Mouse (Mus musculus): Measurements from ENCODE around the gene Cnr2.
A peak's percentile ranks its signal among the peaks of the same experiment; 100 is the strongest.

Cnr2 gene

DNA sequence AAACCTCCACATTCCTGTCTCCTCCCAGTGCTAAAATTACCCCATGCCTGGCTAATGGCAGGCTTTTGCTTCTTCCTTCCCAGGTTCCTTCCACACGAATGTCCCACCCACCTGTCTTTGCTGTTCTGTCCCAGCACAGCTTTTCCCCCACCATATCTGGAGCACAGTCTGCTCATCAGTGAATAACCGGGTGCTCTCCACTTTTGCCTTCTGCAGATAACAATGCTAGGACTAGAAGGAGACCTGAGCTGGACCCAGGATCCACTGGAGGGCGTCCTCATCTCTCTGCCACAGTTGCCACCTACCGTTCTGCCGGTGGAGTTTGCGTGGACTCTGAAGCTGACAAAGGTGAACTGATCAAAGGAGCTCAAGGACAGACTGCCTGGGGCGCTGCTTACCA, 43.7 kb downstream of the Cnr2 start:
- DNase-seq, result no peak

DNA sequence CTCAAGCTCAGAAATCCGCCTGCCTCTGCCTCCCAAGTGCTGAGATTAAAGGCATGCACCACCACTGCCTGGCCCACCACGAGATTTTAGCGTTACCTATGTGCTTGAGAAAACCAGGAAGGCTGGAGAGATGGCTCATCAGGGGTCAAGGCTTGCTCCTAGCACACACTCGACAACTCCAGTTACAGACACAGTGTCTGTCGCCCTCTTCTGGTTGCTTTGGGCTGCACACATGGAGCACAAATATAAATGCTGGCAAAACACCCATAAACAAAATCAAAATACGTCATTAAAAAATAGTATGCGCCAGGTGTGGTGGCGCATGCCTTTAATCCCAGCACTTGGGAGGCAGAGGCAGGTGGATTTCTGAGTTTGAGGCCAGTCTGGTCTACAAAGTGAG, 45.8 kb downstream of the Cnr2 start:
- DNase-seq, result peak in 1 of 2 experiments; percentile 36

DNA sequence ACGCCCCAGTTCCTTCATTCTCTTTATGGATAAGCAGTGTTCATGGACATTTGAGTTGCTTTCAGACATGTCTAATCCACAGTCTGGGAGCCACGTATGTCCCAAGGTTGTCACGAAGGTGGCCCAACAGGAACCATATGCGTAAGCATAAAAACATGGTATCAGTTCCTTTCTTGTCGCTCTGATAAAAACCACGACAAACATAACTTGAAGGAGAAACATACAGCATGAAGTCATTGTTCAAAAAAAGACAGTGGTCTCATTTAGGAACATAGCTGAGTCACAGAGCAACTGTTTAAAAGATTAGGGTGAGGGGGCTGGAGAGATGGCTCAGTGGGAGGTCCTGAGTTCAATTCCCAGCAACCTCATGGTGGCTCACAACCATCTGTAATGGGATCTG, 47.0 kb downstream of the Cnr2 start:
- no peak for DNase-seq

DNA sequence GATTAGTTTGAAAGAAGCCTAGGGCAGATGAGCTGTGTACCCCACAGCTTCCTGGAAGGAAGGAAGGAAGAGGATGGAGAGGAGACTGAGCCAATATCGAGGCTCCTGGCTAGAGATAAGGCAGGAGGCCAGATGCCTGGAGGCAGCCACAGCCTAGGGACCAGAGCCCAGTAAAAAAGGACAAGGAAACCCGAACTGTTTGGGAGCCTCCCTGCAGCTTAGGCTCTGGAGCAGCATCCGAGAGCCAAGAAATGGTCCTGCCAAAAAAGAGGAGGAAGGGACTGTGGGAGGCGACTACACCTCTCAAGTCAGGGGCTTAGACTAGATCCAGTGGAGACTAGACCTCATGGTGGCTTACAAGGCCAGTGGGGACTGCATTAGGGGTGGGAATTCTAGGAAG, 48.2 kb downstream of the Cnr2 start:
- DNase-seq, result peak; percentile 43 to 44

DNA sequence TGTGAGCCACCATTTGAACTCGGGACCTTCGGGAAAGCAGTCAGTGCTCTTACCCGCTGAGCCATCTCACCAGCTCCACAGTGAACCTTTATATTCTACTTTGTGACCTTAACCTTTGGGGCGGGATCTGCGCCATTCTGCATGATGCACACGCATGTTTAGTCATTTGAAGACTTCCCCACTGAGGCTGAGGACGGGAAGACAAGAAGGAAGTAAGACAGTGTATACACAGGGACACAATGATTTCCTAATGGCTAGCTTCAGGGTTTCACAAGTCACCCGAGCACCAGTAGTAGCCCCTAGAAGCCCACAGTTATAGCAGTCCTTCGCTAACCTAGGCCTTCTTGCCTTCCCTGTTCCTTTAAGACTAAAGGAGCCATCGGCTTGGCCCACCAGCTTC, 50.5 kb downstream of the Cnr2 start:
- DNase-seq, result no peak

DNA sequence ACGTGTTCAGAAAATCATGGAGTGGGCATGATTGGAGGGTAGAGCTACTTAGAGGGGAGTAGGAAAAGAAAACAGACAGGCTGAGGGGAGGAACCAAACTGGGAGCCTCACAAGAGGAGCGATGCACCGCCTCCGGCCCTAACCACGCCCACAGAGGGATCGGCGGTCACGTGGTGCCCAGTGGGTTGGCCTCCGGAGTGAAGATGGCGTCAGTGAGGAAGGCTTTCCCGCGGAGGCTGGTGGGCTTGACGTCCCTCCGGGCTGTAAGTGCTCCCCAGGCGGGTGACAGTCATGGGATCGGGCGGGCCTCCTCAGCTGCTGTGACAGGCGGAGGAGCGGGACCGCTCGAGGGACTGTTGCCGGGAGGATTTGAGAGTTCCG, 51.1 kb downstream of the Cnr2 start, which contains the start of gene Hmgcl:
TSS of gene Hmgcl (plus strand) at position 171 of the 381 bp plus-strand sequence.
- DNase-seq, result peak; percentile 93 to 97

- DNase-seq, result peak in 1 of 2 experiments; percentile 63
These were observed 51.6 kb downstream of the Cnr2 start for GRCm38 (mm10) chr4:135946659-135947301.

- DNase-seq, result no peak
These were observed 52.9 kb downstream of the Cnr2 start for GRCm38 (mm10) chr4:135948142-135948541.

DNA sequence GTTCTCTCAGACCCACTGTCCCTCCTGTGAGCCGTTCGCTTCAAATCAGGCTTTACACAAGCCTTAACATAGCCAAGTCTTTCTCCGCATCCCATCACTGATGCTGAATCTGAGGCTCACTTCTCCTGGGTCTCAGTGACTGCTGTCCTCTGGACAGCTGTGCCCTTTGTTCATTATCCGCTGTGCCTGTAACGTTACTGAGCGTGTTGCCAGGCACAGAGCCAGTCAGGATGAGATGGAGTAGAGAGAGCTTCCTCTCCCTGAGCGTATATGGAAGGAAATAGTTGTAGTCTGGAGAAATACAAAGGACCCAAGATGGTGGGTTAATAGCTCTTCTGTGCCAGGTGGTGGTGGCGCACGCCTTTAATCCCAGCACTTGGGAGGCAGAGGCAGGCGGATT, 54.3 kb downstream of the Cnr2 start:
- DNase-seq, result peak in 1 of 2 experiments; percentile 36

GRCm38 (mm10) chr4:135949911-135950310, 54.7 kb downstream of the Cnr2 start:
- peak; percentile 72 to 79 for DNase-seq

GRCm38 (mm10) chr4:135950365-135950764, 55.2 kb downstream of the Cnr2 start:
- DNase-seq, result peak; percentile 47 to 59

- peak in 1 of 2 experiments; percentile 52 for DNase-seq
These were observed 56.3 kb downstream of the Cnr2 start for GRCm38 (mm10) chr4:135951505-135951904.

- DNase-seq, result no peak
These were observed 58.0 kb downstream of the Cnr2 start for GRCm38 (mm10) chr4:135953179-135953578.

- DNase-seq, result peak; percentile 81 to 89
These were observed 59.0 kb downstream of the Cnr2 start for GRCm38 (mm10) chr4:135954241-135954640.

DNA sequence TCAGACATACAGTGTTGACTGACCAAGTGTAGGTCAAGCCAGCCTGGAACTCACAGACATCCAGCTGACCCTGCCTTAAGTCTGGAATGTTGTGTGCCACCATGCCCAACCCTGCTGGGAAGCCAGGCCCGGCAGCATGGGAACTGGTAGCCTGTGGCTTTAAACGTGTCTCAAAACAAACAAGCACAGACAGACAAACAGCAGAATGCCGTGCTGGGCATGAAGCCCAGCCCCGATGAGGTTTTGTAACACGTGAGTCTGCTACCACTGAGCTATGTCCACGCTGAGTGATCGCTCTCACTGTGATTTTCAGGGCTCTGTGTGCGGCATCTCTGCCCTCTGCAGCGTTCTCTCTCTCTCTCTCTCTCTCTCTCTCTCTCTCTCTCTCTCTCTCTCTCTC, 60.7 kb downstream of the Cnr2 start:
- no peak for DNase-seq

- no peak for DNase-seq
These were observed 63.2 kb downstream of the Cnr2 start for GRCm38 (mm10) chr4:135958354-135958753.

- DNase-seq, result peak; percentile 84 to 92
These were observed 65.5 kb downstream of the Cnr2 start for GRCm38 (mm10) chr4:135960717-135961116.

DNA sequence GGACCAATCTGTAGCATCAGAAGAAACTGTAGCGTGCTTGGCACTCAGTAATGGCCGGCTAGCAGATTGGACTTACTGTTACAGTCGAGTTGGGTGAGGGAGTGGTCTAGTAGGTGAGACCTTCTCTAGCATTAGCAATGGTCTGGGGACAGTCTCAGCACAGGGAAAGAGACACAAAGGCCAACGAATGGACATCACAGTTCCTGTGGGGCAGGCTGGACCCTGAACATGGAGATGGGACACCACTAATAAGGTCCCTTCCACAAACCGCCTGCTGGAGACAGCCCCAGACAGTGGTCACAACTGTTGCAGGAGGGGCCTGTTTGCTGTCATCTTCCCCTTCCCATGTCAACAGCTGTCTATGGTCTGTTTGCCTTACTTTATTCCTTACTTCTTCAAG, 66.5 kb downstream of the Cnr2 start:
- no peak for DNase-seq

DNA sequence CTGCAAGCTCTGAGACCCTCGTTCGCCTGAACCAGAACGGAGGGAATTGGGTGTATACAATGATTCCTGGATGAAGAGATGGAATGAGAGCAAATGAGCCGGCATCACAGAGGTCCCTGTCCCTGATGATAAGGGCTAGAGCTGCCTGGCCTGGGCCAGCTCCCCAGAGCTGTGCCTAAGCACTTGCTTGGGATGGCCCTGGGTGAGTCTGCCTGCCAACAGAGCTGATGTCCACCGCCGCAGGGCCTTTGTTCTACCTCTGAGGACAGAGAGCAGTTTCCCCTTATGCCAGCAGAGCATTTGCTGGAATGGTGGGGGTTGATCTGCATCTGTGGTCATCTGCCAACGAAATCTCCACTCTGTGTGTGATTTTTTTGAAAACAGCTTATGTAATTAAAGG, 67.0 kb downstream of the Cnr2 start:
- peak in 1 of 2 experiments; percentile 27 for DNase-seq

DNA sequence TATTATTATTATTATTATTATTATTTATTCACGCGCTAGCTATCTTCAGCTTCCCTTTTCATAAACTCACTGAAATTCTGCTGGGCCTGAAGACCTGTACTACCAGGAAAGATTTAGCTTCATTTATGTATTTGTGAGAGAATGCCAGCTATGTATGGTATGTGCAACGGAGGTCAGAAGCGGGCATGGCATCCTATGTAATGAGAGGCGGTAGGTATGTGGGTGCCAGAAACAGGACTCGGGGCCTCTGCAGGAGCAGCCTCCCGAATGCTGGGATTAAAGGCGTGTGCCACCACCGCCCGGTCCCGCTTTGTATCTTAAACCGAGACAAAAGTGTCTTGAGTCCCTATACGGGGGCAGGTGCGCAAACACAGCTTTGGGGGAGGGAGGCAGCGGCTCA, 67.8 kb downstream of the Cnr2 start:
- DNase-seq, result no peak

- peak; percentile 97 to 99 for DNase-seq
These were observed 68.4 kb downstream of the Cnr2 start, which contains the start of gene Gale for GRCm38 (mm10) chr4:135963457-135964193. Gene Gale (plus strand): TSS chr4:135963727.

GRCm38 (mm10) chr4:135964426-135964825, 69.2 kb downstream of the Cnr2 start:
- DNase-seq, result peak; percentile 66 to 75

DNA sequence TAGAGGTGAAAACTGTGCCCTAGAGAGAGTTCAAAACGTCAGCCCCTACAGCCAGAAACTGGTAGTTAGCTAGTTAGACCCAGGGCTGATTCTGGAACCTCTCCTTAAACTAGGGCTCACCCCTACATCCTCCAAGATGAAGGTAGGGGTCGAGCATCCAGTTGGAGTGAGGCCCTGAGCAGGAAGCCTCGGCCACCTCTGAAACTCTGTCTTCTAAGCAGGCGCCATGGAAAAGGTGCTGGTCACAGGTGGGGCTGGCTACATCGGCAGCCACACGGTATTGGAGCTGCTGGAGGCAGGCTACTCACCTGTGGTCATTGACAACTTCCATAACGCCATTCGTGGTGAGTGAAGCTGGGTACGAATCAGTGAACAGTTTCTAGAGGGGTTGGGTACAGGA, 69.9 kb downstream of the Cnr2 start:
- DNase-seq, result no peak

DNA sequence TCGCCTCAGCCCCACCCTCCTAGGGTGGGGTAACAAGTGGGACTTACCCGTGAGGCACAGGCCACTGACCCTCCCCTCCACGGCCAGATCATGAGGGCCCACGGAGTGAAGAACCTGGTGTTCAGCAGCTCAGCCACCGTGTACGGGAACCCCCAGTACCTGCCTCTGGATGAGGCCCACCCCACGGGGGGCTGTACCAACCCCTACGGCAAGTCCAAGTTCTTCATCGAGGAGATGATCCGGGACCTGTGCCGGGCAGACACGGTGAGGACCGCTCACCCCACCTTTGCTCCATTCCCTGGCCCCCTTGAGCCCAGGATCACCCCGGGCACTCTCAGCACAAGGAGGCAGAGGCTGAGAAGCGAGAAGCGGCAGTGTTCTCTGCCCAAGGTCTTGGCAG, 71.1 kb downstream of the Cnr2 start:
- DNase-seq, result no peak
